Mouse (Mus musculus): ENCODE measurements around the gene Limd2. TPM values are rescaled to one million over a fixed set of nuclear protein-coding genes. Genes with fewer than 3 reads are reported as not detected.

Limd2 gene
- polyA plus RNA-seq, 1 experiment from 2014 or later: 229 TPM

GRCm38 (mm10) chr11:106170807-106171206 lies 10.1 kb upstream of the Limd2 start:
- H3K4me2 ChIP-seq: no peak overlapping the region
- H3K27me3 ChIP-seq (ENCODE audit: insufficient read depth, low read length): no peaks in the 10 kb centered on the region
- WGBS: 77% methylated on average over 7 of the region's 7 CpGs
- no peaks in the 10 kb centered on the region for H3K4me1 ChIP-seq (ENCODE audit: insufficient read depth)
- ATAC-seq (ENCODE audit: insufficient read depth): no peak
- H3K4me3 ChIP-seq (ENCODE audit: low read depth, low read length): no peak overlapping the region
- DNase-seq: peak; percentile 44
- TF ChIP-seq CTCF (IDR thresholded peaks at IDR 0.05; ENCODE audit: low read depth): peak; percentile 61
- H3K9me3 ChIP-seq (ENCODE audit: low read depth, low read length): no peaks in the 10 kb centered on the region
- H3K36me3 ChIP-seq (ENCODE audit: insufficient read depth): peaks cover 36% of the 10 kb centered on the region
- H3K9ac ChIP-seq: no peak overlapping the region
- no peak overlapping the region for H3K27ac ChIP-seq (ENCODE audit: low read depth)

GRCm38 (mm10) chr11:106167435-106167834 lies 6.8 kb upstream of the Limd2 start:
- ATAC-seq (ENCODE audit: insufficient read depth) (no peak), DNase-seq (no peak)
- Histone ChIP-seq H3K9me3 (ENCODE audit: low read depth, low read length) (no peaks in the 10 kb centered on the region), H3K27ac (ENCODE audit: low read depth) (no peak overlapping the region), H3K27me3 (ENCODE audit: insufficient read depth, low read length) (no peaks in the 10 kb centered on the region), H3K4me1 (ENCODE audit: insufficient read depth) (no peaks in the 10 kb centered on the region), H3K9ac (no peak overlapping the region), H3K4me3 (ENCODE audit: low read depth, low read length) (no peak overlapping the region), H3K4me2 (no peak overlapping the region), H3K36me3 (ENCODE audit: insufficient read depth) (peaks cover 53% of the 10 kb centered on the region)
- TF ChIP-seq CTCF (IDR thresholded peaks at IDR 0.05; ENCODE audit: low read depth): no peak
- 77% methylated on average over 5 of the region's 5 CpGs for WGBS

- TF ChIP-seq CTCF (IDR thresholded peaks at IDR 0.05; ENCODE audit: low read depth): no peak
- DNase-seq: no peak
- no peak overlapping the region for H3K9ac ChIP-seq
- peaks cover 40% of the 10 kb centered on the region for H3K36me3 ChIP-seq (ENCODE audit: insufficient read depth)
- H3K27me3 ChIP-seq (ENCODE audit: insufficient read depth, low read length): no peaks in the 10 kb centered on the region
- no peak for ATAC-seq (ENCODE audit: insufficient read depth)
- no peaks in the 10 kb centered on the region for H3K9me3 ChIP-seq (ENCODE audit: low read depth, low read length)
- WGBS: 89% methylated on average over 16 of the region's 16 CpGs
- H3K27ac ChIP-seq (ENCODE audit: low read depth): no peak overlapping the region
- H3K4me1 ChIP-seq (ENCODE audit: insufficient read depth): no peaks in the 10 kb centered on the region
- no peak overlapping the region for H3K4me3 ChIP-seq (ENCODE audit: low read depth, low read length)
- H3K4me2 ChIP-seq: no peak overlapping the region
Observed at GRCm38 (mm10) chr11:106164601-106165180, 4.0 kb upstream of the Limd2 start.

GRCm38 (mm10) chr11:106163546-106163945 lies 2.9 kb upstream of the Limd2 start:
- Histone ChIP-seq H3K4me2 (no peak overlapping the region), H3K9me3 (ENCODE audit: low read depth, low read length) (no peaks in the 10 kb centered on the region), H3K27me3 (ENCODE audit: insufficient read depth, low read length) (no peaks in the 10 kb centered on the region), H3K27ac (ENCODE audit: low read depth) (peak overlapping the region; percentile 58), H3K9ac (no peak overlapping the region), H3K36me3 (ENCODE audit: insufficient read depth) (peaks cover 38% of the 10 kb centered on the region), H3K4me3 (ENCODE audit: low read depth, low read length) (no peak overlapping the region), H3K4me1 (ENCODE audit: insufficient read depth) (no peaks in the 10 kb centered on the region)
- DNase-seq (peak; percentile 27), ATAC-seq (ENCODE audit: insufficient read depth) (no peak)
- no peak for TF ChIP-seq CTCF (IDR thresholded peaks at IDR 0.05; ENCODE audit: low read depth)
- 86% methylated on average over 4 of the region's 4 CpGs for WGBS

- Histone ChIP-seq H3K27me3 (ENCODE audit: insufficient read depth, low read length) (no peaks in the 10 kb centered on the region), H3K36me3 (ENCODE audit: insufficient read depth) (peaks cover 42% of the 10 kb centered on the region), H3K4me2 (no peak overlapping the region), H3K27ac (ENCODE audit: low read depth) (no peak overlapping the region), H3K4me1 (ENCODE audit: insufficient read depth) (no peaks in the 10 kb centered on the region), H3K9me3 (ENCODE audit: low read depth, low read length) (no peaks in the 10 kb centered on the region), H3K4me3 (ENCODE audit: low read depth, low read length) (no peak overlapping the region), H3K9ac (no peak overlapping the region)
- no peak for TF ChIP-seq CTCF (IDR thresholded peaks at IDR 0.05; ENCODE audit: low read depth)
- WGBS: 75% methylated on average over 2 of the region's 2 CpGs
- no peak for ATAC-seq (ENCODE audit: insufficient read depth)
- no peak for DNase-seq
Observed at GRCm38 (mm10) chr11:106162237-106162636, 1.6 kb upstream of the Limd2 start.

- no peaks in the 10 kb centered on the region for H3K4me1 ChIP-seq (ENCODE audit: insufficient read depth)
- H3K4me3 ChIP-seq (ENCODE audit: low read depth, low read length): peak overlapping the region; percentile 85
- under 1% methylated on average over 81 of the region's 106 CpGs for WGBS
- H3K9me3 ChIP-seq (ENCODE audit: low read depth, low read length): no peaks in the 10 kb centered on the region
- H3K27me3 ChIP-seq (ENCODE audit: insufficient read depth, low read length): no peaks in the 10 kb centered on the region
- H3K9ac ChIP-seq: peak overlapping the region; percentile 93
- peak overlapping the region; percentile 93 for H3K27ac ChIP-seq (ENCODE audit: low read depth)
- peak; percentile 87 for DNase-seq
- no peak for TF ChIP-seq CTCF (IDR thresholded peaks at IDR 0.05; ENCODE audit: low read depth)
- H3K36me3 ChIP-seq (ENCODE audit: insufficient read depth): peaks cover 48% of the 10 kb centered on the region
- peak; percentile 69 for ATAC-seq (ENCODE audit: insufficient read depth)
- H3K4me2 ChIP-seq: peak overlapping the region; percentile 93
Observed at GRCm38 (mm10) chr11:106159921-106160840, 479 bp downstream of the Limd2 start.

- Histone ChIP-seq H3K27ac (ENCODE audit: low read depth) (peak overlapping the region; percentile 93), H3K4me2 (peak overlapping the region; percentile 93), H3K27me3 (ENCODE audit: insufficient read depth, low read length) (no peaks in the 10 kb centered on the region), H3K36me3 (ENCODE audit: insufficient read depth) (peaks cover 51% of the 10 kb centered on the region), H3K9ac (peak overlapping the region; percentile 93), H3K9me3 (ENCODE audit: low read depth, low read length) (no peaks in the 10 kb centered on the region), H3K4me1 (ENCODE audit: insufficient read depth) (no peaks in the 10 kb centered on the region), H3K4me3 (ENCODE audit: low read depth, low read length) (peak overlapping the region; percentile 85)
- DNase-seq: peak; percentile 57
- ATAC-seq (ENCODE audit: insufficient read depth): peak; percentile 50
- WGBS: under 1% methylated on average over 25 of the region's 25 CpGs
- no peak for TF ChIP-seq CTCF (IDR thresholded peaks at IDR 0.05; ENCODE audit: low read depth)
Observed at GRCm38 (mm10) chr11:106159216-106159920, 1.3 kb downstream of the Limd2 start.
